Mouse (Mus musculus) layer of hippocampus, adult 8-10 months (tissue): ENCODE results near the gene Slc44a2. TPM values are rescaled to one million over a fixed set of nuclear protein-coding genes. Genes with fewer than 3 reads are reported as not detected.
"Not testable (repeated sequence)": the region's sequence is repeated elsewhere in the genome, so short reads cannot be mapped to it uniquely, and the experiment has no call there.

ENCODE experiments used
- DNase-seq, 2 experiments: peaks; one replicate each; pipeline ENCODE4 v3.0.0; 2022; ENCODE audit warnings: low spot score in 2 of 2
- total RNA-seq, 4 experiments: library from RNA; stranded (reverse); gene quantifications; 2 replicates each; pipeline ENCODE4 v1.2.4; 2022

The Slc44a2 gene
- total RNA-seq, 4 experiments from 2014 or later, result 55.2 to 74.2 (median 64.7) TPM

DNA sequence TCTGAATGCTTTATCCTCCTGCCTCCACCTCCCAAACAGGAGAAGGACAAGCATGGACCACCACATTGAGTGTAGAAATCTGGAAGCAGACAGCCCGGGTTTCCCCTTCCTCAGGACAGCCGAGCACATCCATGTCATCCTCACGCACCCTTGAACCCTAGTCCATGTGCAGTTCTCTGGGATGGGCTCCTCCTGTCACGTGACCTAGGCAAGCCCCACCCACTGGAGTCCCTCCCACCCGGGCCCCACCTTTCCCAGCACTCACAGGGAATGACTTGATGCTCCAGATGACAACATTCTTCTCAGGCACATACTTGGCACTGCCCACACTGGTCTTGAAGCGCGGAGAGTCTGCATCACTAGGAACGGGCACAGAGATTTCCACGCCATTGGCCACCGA, 21.5 kb upstream of the Slc44a2 start:
- no peak for DNase-seq

DNA sequence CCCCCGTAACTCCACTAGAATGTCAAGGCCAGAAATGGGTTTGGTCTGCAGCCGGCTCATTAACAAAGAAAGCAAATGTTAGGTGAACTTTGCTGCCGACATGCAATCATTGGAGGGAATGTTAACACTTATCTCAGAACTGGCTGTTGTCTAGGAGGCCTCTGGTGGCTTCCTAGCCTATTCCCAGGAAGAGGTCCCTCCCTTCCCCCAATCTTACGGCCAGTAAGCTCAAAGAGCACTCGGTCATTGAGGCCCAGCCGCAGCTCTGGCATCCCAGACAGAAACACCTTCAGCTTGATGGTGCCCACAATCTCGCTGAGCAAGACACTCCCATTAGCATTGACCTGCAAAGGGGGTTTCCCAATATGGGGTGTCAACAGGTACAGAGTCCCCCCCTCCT, 15.4 kb upstream of the Slc44a2 start:
- DNase-seq, result no peak

DNA sequence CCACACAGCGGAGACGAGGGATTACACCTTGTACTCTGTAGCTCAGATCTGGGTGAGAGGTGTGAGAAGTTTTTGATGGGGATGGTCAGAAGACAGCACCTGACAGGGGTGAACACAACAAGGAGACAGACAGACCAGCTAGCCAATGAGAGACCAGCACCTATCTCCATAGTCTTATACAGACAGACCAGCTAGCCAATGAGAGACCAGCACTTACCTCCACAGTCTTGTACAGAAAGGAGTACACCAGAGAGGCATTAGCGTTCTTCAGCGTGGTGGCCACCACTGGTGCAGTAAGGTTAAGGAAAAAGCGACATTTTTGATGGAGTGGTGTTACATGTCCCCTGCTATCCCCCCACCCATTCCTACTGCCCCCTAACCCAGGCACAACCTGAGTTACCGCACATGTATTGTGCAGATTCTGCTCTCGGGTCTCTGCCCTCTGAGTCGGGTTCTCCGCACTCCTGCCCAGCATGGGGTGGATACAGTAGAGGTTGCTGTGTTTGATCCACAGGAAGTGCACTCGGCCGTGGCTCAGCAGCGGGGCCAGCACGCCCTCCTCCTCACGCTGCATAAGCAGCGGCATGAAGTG, 11.3 kb upstream of the Slc44a2 start:
- DNase-seq, result no peak

DNA sequence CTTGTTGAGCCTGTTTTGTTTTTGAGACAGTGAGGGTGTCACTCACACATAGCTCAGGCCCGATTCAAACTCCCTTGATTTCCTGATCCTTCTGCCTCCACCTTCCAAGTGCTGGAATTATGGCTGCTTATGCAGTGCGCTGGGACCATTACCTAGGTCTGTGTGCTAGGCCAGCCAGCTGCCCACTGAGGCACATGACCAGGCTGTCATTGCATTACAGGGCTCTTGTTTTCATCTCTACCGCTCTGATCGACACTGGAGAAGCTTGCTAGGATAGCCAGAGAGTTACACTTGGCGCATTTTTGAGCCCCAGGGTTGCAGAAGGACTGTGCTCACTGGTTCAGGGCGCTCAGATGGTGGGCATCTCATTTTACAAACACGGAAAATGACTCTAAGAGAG, 8.8 kb upstream of the Slc44a2 start:
- DNase-seq, result no peak

DNA sequence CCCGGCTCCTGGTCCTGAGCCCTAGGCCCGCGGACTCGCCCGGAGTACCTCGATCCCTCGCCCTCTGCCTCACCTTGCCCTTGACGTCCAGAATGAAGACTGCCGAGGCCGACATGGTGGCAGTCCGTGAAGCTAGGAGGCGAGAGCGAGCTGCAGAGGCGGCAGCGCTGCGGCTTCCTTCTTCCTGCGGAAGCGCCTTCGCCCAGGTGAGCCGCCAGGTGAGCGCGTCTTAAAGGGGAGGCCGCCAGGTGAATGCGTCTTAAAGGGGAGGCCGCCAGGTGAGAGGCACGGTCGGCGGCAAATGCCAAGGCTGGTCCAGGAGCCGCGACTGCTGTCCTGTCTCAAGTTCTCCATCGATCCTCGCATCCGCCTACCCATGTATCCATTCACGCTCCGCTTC, 8.4 kb upstream of the Slc44a2 start, which contains the start of gene Ap1m2:
TSS of gene Ap1m2 (minus strand) at position 204 of the 400 bp plus-strand sequence.
- DNase-seq, result no peak

DNA sequence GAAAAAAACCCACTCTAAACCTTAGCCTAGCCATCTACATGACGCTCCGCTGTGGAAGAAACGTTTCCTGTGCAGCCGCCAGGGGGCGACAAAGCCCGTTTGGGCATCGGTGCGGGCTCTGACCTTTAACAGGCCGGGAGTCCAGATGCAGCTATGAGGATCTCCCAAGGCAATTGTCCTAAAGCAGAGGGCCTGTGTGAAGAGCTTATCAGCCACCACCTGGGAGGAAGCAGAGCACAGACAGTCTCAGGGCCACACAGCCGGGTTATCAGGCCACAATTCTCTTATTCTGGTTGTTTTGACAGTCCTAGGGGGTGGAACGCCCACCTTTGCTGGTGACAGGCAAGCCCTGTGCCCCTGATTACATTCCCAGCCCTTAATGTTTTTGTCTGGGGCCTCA, 7.1 kb upstream of the Slc44a2 start:
- peak; percentile 48 to 71 for DNase-seq

DNA sequence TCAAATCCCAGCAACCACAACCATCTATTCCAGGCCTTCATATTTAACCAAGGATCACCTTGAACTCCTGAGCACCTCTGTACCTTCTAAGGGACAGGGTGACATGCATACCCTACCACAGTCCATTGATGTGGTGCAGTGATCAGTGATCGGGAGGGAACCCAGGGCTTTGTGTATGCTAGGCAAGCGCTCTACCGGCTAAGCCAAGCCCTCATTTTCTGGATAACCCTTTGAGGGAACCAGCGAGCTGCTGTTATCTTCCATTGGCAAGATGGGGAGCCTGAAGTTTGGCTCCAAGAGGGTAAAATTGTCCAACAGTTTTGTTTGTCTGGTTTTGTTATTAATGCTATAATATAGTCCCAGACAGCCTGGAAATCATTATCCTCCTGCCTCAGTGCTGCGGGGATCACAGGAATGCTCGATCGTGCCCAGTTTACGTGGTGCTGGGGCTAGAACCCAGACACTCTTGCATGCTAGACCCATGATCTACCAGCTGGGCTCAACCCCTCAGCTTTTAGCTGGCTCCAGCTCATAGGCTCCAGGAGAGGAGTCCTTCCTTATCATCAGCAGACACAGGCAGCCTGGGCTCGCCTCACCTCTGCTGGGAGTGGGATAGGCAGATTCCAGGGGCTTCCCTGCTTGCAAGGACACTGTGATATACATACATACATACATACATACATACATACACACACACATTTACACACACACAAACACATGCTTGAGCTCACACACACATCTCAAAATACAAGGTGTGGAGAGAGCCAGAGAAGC, 5.9 kb upstream of the Slc44a2 start:
- no peak for DNase-seq

DNA sequence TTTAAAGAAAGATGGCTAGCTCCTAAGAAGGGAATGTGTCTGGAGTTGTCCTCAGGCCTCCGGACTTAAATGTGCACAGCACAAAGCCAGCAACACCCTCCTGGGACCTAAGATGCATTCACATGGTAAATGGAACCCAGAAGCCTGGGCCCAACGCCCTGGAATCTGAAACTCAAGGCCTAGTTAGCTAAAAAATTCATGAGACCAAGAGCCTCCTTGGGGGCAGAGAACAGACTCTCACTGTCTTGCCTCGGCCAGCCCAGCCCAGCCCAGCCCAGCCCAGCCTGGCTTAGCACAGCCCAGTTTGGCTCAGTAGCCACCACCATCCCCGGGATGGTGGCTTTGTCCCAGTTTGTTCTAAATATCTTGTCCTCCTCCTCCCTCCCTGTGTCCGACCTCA, 5.1 kb upstream of the Slc44a2 start:
- no peak for DNase-seq

DNA sequence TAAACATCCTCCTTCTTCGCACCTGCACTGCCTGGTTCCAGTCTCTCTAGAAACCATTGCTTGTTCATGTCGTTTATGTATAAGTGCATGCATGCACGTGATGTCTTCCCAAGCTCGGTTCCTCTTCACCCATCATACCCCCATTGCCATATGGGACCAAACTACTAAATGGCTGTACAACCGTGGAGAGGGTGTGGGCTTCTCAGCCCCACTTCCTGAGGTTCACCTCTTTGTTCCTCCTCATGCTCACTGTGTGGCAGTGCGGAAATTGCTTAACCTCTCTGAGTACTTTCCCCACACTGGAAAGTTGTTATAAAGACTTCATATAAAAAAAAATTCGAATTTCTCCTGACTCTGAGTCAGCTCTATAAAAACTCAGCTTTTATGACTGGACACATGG, 3.8 kb upstream of the Slc44a2 start:
- no peak for DNase-seq

DNA sequence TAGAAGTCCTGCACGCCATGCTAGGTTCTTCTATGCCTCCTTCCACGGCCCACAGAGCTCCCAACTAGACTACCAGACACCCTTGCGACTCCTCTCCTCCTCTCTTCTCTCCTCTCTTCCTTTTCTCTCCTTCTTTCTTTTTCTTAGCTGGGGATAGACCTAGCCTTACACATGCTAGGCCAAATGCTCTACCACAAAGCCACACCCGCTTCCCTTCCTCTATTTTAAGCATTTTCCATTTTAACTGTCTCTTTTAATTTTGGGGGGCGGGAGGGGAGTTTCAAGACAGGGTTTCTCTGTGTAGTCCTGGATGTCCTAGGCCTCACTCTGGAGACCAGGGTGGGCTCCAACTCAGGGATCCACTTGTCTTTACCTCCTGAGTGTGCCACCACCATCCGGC, 1.7 kb upstream of the Slc44a2 start:
- DNase-seq, result no peak

DNA sequence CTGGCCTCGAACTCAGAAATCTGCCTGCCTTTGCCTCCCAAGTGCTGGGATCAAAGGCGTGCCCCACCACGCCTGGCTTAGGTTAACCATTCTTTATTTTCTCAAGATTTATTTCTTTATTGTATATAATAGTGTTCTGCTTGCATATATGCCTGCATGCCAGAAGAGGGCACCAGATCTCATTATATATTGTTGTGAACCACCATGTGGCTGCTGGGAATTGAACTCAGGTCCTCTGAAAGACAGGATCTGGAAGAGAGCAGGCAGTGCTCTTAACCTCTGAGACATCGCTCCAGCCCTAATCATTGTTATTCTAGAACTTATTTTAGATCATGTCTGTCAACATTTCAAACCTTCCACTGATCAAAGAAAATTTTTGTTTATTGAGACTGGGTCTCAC, 995 bp upstream of the Slc44a2 start:
- no peak for DNase-seq

DNA sequence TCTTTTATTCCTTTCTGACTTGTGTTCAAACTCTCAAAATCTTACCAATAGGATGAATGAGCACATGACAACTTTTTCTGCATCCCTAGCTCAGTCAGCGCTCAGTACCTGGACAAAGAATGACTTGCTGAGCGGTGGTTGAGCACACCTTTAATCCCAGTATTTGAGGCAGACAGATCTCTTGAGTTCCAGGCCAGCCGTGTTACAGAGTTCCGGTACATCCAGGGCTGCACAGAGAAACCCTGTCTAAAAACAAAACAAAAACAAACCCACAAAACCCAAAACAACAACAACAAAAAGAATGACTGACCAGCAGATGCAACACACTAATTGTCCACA, 249 bp upstream of the Slc44a2 start:
- DNase-seq, result no peak

DNA sequence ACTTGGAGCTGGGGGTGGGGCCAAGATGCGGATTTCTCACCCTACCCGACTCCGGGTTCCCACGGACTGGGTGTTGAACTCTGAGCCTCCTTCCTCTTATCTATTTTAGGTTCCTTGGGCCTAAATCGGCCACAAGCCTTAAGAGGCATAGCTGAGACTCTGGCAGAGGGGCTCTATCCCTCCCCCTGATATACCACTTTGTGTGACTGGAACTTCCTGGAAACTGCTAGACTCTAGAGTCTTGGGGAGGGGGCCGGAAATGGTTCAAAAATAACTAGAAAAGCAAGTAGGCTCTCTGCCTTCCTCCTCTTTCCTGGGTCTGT, 976 bp downstream of the Slc44a2 start:
- no peak for DNase-seq

DNA sequence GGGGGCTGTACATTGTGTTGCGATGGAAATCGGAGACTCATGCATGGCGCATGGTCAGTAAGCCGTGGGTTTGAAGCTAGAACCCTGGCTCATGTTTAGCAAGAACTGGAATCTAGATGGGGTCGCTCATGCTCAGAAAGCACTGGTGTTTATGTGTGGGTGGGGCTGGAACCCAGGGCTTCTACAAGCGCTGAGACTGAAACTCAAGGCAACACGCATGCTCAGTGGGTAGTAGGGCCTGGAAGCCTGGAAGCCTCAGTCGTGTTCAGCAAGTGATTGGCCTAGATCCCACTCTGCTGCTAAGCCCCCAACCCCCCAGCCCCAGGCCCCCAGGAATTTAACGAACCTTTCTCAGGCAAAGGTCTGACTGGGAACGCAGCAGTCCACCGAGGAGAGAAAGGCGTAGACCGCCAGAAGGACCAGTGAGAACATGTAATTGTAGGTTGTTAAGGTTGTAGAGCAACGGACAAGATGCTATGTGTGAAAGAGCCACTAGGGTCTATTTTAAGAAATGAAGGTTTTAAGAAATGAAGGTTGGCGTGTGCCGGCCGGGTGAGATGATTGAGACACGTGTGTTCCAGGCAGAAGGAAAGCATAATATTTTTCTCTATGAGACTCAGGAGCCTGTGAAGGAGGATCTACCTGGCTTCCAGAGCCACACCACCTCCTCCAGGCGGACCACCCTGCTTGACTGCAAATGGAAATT, 1.9 kb downstream of the Slc44a2 start:
- DNase-seq, result peak in 1 of 2 experiments; percentile 22

DNA sequence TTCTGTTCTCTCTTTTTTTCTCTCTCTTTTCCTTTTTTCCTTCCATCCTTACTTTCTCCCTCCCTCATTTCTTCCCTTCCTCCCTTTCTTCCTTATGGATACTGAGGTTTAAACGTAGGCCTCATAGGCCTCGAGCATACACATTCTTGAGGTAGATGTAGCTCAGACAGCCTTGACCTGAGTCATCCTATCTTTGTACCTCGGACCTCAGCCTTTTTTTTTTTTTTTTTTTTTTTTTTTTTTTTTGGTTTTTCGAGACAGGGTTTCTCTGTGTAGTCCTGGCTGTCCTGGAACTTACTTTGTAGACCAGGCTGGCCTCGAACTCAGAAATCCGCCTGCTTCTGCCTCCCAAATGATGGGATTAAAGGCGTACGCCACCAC, 2.4 kb downstream of the Slc44a2 start:
- DNase-seq, result not testable (repeated sequence)

DNA sequence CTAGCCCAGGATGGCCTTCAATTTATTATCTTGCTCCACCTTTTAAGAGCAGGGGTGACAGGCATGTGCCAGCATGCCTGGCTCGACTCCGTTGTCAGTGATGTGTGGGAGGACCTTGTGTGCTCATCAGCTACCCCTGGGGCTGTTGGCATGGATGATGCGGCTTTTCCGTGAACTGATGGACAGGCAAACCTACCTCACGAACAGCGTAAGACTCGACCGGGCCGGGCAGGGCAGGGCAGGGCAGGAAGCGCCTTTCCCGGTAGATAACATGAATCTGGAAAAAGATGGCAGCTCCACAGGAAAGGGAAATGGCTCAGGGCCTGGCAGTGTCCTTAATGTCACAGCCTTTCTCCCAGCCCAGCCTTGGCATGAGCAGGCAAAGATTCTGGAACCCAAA, 3.8 kb downstream of the Slc44a2 start:
- DNase-seq, result no peak

DNA sequence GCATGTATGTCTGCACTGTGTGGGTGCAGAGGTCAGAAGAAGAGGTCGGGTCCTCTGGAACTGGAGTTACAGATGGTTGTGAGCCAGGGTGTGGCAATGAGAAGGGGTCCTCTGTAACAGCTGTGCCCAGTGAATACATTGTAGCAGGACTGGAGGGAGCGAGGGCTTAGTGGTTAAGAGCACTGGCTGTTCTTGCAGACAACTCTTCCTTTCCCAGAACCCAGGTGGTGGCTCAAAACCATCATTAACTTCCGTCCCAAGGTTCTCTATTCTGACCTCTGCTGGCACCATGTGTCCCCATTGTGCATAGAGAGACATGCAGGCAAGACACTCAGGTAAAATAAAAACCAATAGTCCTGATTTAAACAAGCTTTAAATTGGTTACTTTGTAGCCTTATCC, 7.1 kb downstream of the Slc44a2 start:
- no peak for DNase-seq

DNA sequence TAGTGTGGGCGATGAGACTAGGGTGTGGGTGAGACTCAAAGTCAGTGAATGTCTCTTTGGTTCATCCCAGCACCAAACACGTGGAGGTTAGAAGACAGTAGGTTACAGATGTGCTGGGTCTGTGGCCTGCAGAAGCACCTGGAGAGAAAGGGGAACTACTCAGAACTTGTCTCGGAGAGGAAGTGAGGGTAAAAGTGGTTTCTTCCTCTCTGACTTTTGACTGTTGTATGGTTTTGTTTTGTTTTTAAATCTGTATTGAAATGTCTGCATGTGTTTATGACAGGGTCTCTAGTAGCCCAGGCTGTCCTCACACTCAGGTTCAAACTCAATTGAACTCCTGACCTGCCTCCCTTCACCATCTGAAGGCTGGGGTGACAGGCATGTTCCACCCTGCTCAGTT, 7.5 kb downstream of the Slc44a2 start:
- no peak for DNase-seq

DNA sequence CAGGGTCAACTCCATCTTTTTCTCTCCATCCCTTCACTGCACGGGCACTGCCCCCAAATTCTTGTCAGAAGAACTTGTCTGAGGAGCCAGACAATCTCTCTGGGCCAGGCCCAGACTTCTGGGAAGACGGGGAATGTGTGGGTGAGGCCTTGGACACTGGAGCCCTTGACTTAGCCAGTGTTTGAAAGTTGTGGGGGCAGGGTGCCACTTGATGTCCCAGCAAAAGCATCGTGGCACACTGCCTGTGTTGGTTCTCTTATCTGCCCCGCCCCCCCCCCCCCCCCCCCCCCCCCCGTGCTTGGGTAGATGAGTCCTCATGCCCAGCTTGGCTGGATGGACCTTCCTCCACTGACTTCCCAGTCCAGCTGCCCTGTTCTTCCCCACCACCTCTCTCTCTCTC, 8.5 kb downstream of the Slc44a2 start:
- DNase-seq, result no peak

DNA sequence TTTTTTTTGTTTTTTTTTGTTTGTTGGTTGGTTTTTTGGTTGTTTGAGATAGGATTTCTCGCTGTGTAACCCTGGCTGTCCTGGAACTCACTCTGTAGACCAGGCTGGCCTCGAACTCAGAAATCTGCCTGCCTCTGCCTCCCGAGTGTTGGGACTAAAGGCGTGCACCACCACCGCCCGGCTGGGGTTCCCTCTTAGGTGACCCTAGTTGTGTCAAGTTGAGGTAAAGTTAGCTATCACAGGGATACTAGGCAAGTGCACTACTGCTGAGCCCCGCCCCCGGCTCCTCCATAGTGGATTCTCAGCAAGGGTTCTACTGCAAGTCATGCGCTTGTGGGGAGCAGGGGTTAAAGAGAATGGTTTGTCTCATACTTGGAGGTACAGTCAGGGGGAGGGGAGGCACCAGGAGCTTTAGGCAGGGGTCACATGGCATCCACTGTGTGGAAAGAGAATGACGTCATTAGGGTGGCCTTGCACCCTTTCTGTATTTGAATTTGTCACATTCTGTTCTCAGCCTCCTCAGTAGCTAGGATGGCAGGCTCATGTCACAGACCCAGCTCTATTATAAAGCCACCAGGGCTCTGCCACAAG, 9.3 kb downstream of the Slc44a2 start:
- no peak for DNase-seq

DNA sequence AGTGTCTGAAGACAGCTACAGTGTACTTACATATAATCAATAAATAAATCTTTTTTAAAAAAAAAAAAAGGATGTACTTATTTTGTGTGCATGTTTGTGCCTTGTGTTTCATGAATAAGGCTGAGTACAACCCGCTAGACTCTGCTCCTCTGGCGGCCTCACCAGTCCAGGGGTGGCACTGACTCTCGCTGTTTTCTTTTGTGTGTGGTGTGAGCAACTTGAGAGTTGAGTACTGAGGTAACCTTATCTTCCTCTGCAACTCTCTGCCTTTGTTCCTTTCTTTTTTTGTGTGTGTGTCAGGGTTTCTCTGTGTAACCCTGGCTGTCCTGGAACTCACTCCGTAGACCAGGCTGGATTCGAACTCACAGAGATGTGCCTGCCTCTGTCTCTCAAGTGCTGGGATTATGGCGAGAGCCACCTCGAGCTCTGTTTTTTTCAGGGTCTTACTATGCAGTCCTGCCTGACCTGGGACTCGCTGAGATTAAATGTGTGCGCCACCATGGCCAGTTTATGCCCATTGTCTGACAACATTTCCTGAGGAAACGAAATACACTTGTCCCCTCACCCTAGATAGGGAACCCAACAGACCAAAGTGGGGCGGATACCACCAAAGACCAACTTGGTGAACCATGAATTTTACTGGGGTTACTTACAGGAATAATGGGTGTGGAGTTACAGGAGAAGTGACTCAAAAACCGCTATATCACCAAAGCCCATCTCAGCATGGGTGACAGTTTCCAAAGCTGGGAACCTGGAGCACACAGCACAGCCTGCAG, 11.1 kb downstream of the Slc44a2 start:
- no peak for DNase-seq
